In genomic region chr8:4324525-4324924, GRCm38 (mm10) we compare ENCODE assay signal across 8 mouse cellular contexts. TPM values are rescaled to one million over a fixed set of nuclear protein-coding genes. Genes with fewer than 3 reads are reported as not detected.
DNase-seq lines count a peak whose midpoint lies in the region; ATAC-seq and TF ChIP-seq lines count a peak whose summit lies in the region.

No protein-coding gene starts in this region.

- peak overlapping the region; percentile 84 for H3K27ac ChIP-seq in left cerebral cortex, adult 2 months

- in situ Hi-C loops in Patski (cut with MboI; ENCODE audit: low pct_unique_long_range_greater_than_20kb), result loop anchor here (5.0 kb wide), 1 partner anchor 47 kb away; the partner anchor contains the start of gene Timm44

- TF ChIP-seq CTCF in left cerebral cortex, adult 2 months (IDR thresholded peaks at IDR 0.05), result no peak
- TF ChIP-seq CTCF in Patski (IDR thresholded peaks at IDR 0.05), result no peak

- peaks cover 68% of the 10 kb centered on the region for H3K36me3 ChIP-seq in erythroblast, embryonic 14.5 days (ENCODE audit: control insufficient read depth)

- intact Hi-C loops in left cerebral cortex, adult 2 months (cut with DNase I), result loop anchor here (5.0 to 10.0 kb wide), 2 partner anchors 170 to 182 kb away; partner anchors contain the start of gene Cers4
- intact Hi-C loops in left cerebral cortex, postnatal 25 days (cut with DNase I), result loop anchor here (2.0 to 10.0 kb wide), 3 partner anchors 47 to 160 kb away; partner anchors contain the start of genes Evi5l, Snapc2 and Timm44

- peak; percentile 26 for ATAC-seq in Patski
- peak; percentile 25 for ATAC-seq in inflammation-experienced regulatory T-cells, adult 6 months
- peak; percentile 6 for ATAC-seq in megakaryocyte progenitor cell, adult 5-6 weeks (replicated peaks; ENCODE audit: poor library complexity)

- CTCF ChIA-PET in Patski (lab: Charles Lee), result interaction anchor here (1.0 kb wide), 1 partner anchor 66 kb away, joined by 4 read pairs; the partner anchor contains the start of gene Ctxn1

- H3K27me3 ChIP-seq in Patski, result no peaks in the 10 kb centered on the region
- H3K27me3 ChIP-seq in erythroblast, embryonic 14.5 days (ENCODE audit: control insufficient read depth), result no peaks in the 10 kb centered on the region

- peaks cover 63% of the 10 kb centered on the region for H3K4me1 ChIP-seq in erythroblast, embryonic 14.5 days (ENCODE audit: control insufficient read depth)

- peak overlapping the region; percentile 77 for H3K4me3 ChIP-seq in left cerebral cortex, adult 2 months
- H3K4me3 ChIP-seq in erythroblast, embryonic 14.5 days (replicated peaks), result peak overlapping the region; percentile 95

- POLR2A ChIA-PET in Patski (lab: Charles Lee), result interaction anchor here (0.7 to 1.3 kb wide), 3 partner anchors 15 to 64 kb away, joined by 3 to 4 read pairs (median 3); no protein-coding TSS in a partner anchor

- DNase-seq in left cerebral cortex, adult 2 months (ENCODE audit: extremely low spot score in 1 of 2, low spot score in 2 of 2), result no peak
- DNase-seq in left cerebral cortex, postnatal 25 days (ENCODE audit: low spot score in 2 of 2), result no peak
- DNase-seq in Patski (ENCODE audit: low read depth, low spot score), result no peak
- peak; percentile 75 for DNase-seq in testis, postnatal 10 days (ENCODE audit: low spot score)
- no peak for DNase-seq in embryo, embryonic 10.5 days (ENCODE audit: low spot score)

- H3K9me3 ChIP-seq in erythroblast, embryonic 14.5 days (ENCODE audit: control insufficient read depth, low read length), result no peaks in the 10 kb centered on the region

RNA-seq across cellular contexts. Expression of gene Ccl25, which starts 0.5 kb away (rescaled TPM):
- 10 to 100 TPM; 21.9 to 22.8 TPM for total RNA-seq in left cerebral cortex, adult 2 months (2021)
- total RNA-seq in left cerebral cortex, postnatal 25 days (2021), result 10 to 100 TPM; 21.8 to 28.1 TPM
- 5.6 TPM for polyA plus RNA-seq in Patski (2021)
- polyA plus RNA-seq in erythroblast, embryonic 14.5 days (2012), result 0.06 and 0.15 TPM in 2 replicates
- polyA plus RNA-seq in inflammation-experienced regulatory T-cells, adult 6 months (2017; shearing (Covaris generic)), result 10 to 100 TPM in 2 of 3 experiments, 1 to 10 TPM in 1; 7.7 to 12.9 (median 11.6) TPM
- 20.5 and 20.6 TPM in 2 replicates for total RNA-seq in megakaryocyte progenitor cell, adult 5-6 weeks (2015)
- 4.6 and 13.4 TPM in 2 replicates for total RNA-seq in megakaryocyte progenitor cell, adult 5-6 weeks (2017)

RNA-seq across cellular contexts. Expression of gene Elavl1, which starts 0.7 kb away (rescaled TPM):
- total RNA-seq in left cerebral cortex, adult 2 months (2021), result 10 to 100 TPM; 74.1 to 77.4 TPM
- 10 to 100 TPM; 72.2 to 76.6 TPM for total RNA-seq in left cerebral cortex, postnatal 25 days (2021)
- 66.1 TPM for polyA plus RNA-seq in Patski (2021)
- polyA plus RNA-seq in erythroblast, embryonic 14.5 days (2012), result 1.1 and 1.2 TPM in 2 replicates
- polyA plus RNA-seq in inflammation-experienced regulatory T-cells, adult 6 months (2017; shearing (Covaris generic)), result 10 to 100 TPM; 31.0 to 37.8 (median 34.3) TPM
- 134 and 150 TPM in 2 replicates for total RNA-seq in megakaryocyte progenitor cell, adult 5-6 weeks (2015)
- total RNA-seq in megakaryocyte progenitor cell, adult 5-6 weeks (2017), result 74.7 and 80.8 TPM in 2 replicates

RNA-seq across cellular contexts. Expression of gene Timm44, which starts 48.8 kb away (rescaled TPM):
- 10 to 100 TPM; 66.1 to 72.6 TPM for total RNA-seq in left cerebral cortex, adult 2 months (2021)
- total RNA-seq in left cerebral cortex, postnatal 25 days (2021), result 10 to 100 TPM; 60.4 to 66.8 TPM
- polyA plus RNA-seq in Patski (2021), result 86.6 TPM
- polyA plus RNA-seq in erythroblast, embryonic 14.5 days (2012), result 4.0 and 5.5 TPM in 2 replicates
- 10 to 100 TPM; 69.8 to 91.0 (median 81.9) TPM for polyA plus RNA-seq in inflammation-experienced regulatory T-cells, adult 6 months (2017; shearing (Covaris generic))
- total RNA-seq in megakaryocyte progenitor cell, adult 5-6 weeks (2015), result 65.6 and 89.1 TPM in 2 replicates
- total RNA-seq in megakaryocyte progenitor cell, adult 5-6 weeks (2017), result 128 and 146 TPM in 2 replicates
